Mouse (Mus musculus): Measurements from ENCODE around the gene 3110040M04Rik.
"Not testable (repeated sequence)": the region's sequence is repeated elsewhere in the genome, so short reads cannot be mapped to it uniquely, and the experiment has no call there.

3110040M04Rik gene

DNA sequence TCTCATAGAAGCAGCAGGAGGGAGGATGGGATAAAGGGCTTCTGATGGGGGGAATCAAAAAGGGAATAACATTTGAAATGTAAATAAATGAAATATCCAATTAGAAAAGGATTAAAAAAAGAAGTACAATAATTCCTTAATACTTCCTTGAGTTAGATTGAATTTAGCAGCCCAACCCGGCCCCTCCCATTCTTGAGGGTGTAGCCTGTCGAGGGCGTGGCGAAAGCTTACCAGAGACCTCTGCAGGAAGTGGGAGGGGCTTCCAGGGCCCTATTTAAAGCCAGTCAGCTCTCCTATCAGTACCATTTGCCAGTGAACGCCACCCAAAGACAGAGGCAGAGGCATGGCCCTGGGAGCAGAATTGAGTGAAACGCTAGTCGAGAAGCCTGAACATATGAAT lies 11.8 kb upstream of the 3110040M04Rik start, which contains the start of gene Gm8947:
Gm8947 (plus strand) TSS at position 302 of the 400 bp plus-strand sequence.
- DNase-seq (ENCODE audit: low spot score): not testable (repeated sequence)

DNA sequence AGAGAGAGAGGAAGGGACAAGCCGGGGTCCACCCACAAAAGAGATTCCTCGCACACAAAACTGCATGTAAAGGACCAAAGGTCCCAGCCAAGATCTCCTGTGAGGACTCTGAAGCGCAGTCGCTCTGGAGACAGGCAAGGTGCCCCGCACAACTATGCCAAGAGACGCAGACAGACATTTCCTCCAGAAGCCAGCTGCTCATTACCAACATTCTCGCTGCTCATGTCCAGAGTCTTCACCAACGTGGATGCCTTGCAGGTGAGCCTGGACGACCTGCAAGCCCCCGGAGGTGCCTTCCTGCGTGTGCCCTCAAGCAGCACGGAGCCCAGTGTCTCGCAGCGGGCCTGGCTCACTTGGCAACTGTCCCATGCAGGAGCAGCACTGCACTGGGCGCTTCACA lies 11.2 kb upstream of the 3110040M04Rik start:
- not testable (repeated sequence) for DNase-seq (ENCODE audit: low spot score)

- not testable (repeated sequence) for DNase-seq (ENCODE audit: low spot score)
Measured at GRCm38 (mm10) chr1:151195986-151196385, 7.9 kb upstream of the 3110040M04Rik start.

- DNase-seq (ENCODE audit: low spot score): not testable (repeated sequence)
Measured at GRCm38 (mm10) chr1:151196690-151197089, 7.2 kb upstream of the 3110040M04Rik start.

GRCm38 (mm10) chr1:151198120-151198519 lies 5.8 kb upstream of the 3110040M04Rik start, which contains the start of gene Gm47995:
Gene Gm47995, plus strand, starts transcription at chr1:151198448.
- DNase-seq (ENCODE audit: low spot score): not testable (repeated sequence)

GRCm38 (mm10) chr1:151200620-151201019 lies 3.3 kb upstream of the 3110040M04Rik start:
- DNase-seq (ENCODE audit: low spot score): not testable (repeated sequence)

DNA sequence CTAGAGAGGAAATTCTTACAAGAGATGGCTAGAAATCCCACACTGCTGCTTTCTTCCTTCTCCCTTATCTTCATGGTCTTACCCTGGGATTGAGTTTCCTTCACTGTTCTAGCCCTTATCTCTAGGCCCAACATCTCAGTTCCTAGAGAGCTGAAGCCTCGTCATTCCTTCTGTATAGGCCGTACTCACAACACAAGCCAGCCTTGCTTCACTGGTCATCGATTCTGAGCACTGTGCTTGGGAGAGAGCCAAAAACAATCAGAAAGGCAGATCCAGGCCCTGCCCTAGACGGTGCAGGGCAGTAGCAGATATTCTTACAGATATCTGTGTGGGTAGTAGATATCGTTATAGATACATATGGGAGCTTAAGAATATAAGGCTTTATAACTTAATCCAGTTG lies 1.1 kb upstream of the 3110040M04Rik start:
- not testable (repeated sequence) for DNase-seq (ENCODE audit: low spot score)

DNA sequence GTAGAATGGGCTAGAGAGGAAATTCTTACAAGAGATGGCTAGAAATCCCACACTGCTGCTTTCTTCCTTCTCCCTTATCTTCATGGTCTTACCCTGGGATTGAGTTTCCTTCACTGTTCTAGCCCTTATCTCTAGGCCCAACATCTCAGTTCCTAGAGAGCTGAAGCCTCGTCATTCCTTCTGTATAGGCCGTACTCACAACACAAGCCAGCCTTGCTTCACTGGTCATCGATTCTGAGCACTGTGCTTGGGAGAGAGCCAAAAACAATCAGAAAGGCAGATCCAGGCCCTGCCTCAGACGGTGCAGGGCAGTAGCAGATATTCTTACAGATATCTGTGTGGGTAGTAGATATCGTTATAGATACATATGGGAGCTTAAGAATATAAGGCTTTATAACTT lies 4.6 kb downstream of the 3110040M04Rik start:
- not testable (repeated sequence) for DNase-seq (ENCODE audit: low spot score)

DNA sequence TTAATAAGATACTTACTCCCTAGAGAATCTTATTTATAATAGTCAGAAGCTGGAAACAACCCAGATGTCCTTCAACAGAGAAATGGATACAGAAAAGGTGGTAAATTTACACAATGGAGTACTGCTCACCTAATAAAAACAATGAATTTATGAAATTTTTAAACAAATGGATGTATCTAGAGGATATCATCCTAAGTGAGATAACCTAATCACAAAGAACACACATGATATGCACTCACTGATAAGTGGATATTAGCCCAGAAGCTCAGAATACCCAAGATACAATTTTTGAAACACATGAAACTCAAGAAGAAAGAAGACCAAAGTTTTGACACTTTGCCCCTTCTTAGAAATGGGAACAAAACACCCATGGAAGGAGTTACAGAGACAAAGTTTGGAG lies 5.0 kb downstream of the 3110040M04Rik start:
- not testable (repeated sequence) for DNase-seq (ENCODE audit: low spot score)

- DNase-seq (ENCODE audit: low spot score): not testable (repeated sequence)
Measured at GRCm38 (mm10) chr1:151209824-151210355, 6.0 kb downstream of the 3110040M04Rik start, which contains the start of gene Gm47996. Gene Gm47996, plus strand, starts transcription at chr1:151210131.

- DNase-seq (ENCODE audit: low spot score): not testable (repeated sequence)
Measured at GRCm38 (mm10) chr1:151211666-151212065, 7.7 kb downstream of the 3110040M04Rik start.

DNA sequence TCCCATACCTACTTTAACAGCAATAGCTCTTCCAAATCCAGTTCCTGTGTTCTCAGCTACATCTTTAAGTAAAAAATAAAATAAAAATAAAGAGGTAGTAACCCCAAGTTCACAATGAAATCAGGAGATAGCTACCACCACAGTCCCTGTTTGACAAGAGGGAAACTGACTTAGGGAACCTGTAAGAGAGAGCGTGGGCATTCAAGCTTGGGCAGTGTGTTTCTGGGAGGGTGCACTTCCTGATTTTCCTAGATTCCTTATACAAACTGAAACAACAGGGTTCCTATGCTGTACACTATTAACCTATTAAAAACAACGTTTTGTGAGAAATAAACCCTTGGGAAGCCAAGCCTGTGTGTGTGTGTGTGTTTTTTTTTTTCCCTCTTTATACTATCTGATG lies 10.9 kb downstream of the 3110040M04Rik start:
- no peak for DNase-seq (ENCODE audit: low spot score)

GRCm38 (mm10) chr1:151215985-151216384 lies 12.1 kb downstream of the 3110040M04Rik start:
- no peak for DNase-seq (ENCODE audit: low spot score)

GRCm38 (mm10) chr1:151216417-151216816 lies 12.5 kb downstream of the 3110040M04Rik start:
- DNase-seq (ENCODE audit: low spot score): no peak

DNA sequence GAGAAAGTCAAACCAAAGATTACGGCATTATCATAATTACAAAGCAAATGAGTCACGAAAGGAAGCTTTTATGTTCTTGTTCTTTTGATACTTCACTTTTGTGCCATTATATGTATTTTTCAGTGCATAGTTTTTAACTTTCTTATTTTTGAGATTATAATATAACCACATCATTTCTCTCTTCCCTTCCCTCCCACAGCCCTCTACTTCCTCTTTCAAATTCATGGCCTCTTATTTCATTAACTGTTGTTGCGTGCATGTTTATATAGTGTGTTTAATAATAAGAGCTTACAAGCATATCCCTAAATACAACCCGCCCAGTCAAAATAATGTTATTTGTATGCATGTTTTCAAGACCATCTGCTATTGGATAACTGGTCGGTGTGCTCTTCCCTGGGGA lies 15.1 kb downstream of the 3110040M04Rik start:
- DNase-seq (ENCODE audit: low spot score): no peak

GRCm38 (mm10) chr1:151220098-151220497 lies 16.2 kb downstream of the 3110040M04Rik start:
- DNase-seq (ENCODE audit: low spot score): no peak

GRCm38 (mm10) chr1:151222561-151223267 lies 18.8 kb downstream of the 3110040M04Rik start:
- DNase-seq (ENCODE audit: low spot score): no peak

GRCm38 (mm10) chr1:151223377-151223776 lies 19.5 kb downstream of the 3110040M04Rik start:
- no peak for DNase-seq (ENCODE audit: low spot score)

- DNase-seq (ENCODE audit: low spot score): no peak
Measured at GRCm38 (mm10) chr1:151224536-151224935, 20.6 kb downstream of the 3110040M04Rik start.

DNA sequence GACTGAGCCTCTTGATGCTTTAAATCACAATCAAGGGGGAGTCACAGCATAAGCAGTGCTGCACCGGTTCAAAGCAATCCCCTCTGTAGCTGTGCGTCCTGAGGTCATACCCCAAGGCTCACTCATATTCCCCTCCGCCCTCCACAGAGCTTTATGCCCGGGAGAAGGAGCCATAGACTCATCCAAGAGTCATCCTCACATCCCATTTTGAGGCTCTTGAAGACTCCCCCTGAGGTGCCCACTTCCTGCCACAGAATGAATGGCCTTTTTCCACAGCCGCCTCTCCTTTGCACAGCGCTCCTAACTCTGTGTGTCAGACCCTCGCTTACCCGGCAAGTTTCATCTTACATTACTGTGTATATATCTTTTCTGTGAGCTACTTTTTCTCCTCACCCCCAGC lies 23.6 kb downstream of the 3110040M04Rik start:
- DNase-seq (ENCODE audit: low spot score): no peak

- no peak for DNase-seq (ENCODE audit: low spot score)
Measured at GRCm38 (mm10) chr1:151228320-151228989, 24.5 kb downstream of the 3110040M04Rik start.

GRCm38 (mm10) chr1:151232346-151232745 lies 28.4 kb downstream of the 3110040M04Rik start:
- DNase-seq (ENCODE audit: low spot score): no peak

DNA sequence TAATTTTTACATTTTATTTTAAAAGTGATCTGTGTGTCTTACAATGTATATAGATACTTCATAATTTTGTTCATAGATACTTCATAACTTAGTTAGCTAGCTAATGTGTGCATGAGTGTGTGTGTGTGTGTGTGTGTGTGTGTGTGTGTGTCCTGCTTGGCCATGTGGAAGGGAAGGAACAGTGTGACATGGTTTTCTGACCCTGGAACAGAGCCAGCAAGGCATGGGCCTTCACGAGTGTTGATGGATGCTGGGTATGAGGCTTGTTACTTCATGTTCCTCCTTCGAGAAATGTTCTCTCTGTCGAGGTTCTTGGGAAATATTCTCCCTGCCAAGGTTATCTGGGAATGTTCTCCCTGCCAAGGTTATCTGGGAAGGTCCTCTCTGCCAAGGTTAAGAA lies 29.8 kb downstream of the 3110040M04Rik start:
- DNase-seq (ENCODE audit: low spot score): no peak

All from testis, postnatal 10 days (tissue).